Mouse (Mus musculus) right cerebral cortex, adult 18-20 months (tissue): ENCODE measurements at regions not wholly inside any gene's neighbourhood (a gene's known extent, or its start where the extent isn't known, plus 50 kb on each side); places are given as distances from the start of the nearest gene placed in this dataset.
"Not testable (repeated sequence)": the region's sequence is repeated elsewhere in the genome, so short reads cannot be mapped to it uniquely, and the experiment has no call there.

Experiments
- DNase-seq: peaks from one replicate; pipeline ENCODE4 v3.0.0; 2022; ENCODE audit warnings: mixed read lengths

DNA sequence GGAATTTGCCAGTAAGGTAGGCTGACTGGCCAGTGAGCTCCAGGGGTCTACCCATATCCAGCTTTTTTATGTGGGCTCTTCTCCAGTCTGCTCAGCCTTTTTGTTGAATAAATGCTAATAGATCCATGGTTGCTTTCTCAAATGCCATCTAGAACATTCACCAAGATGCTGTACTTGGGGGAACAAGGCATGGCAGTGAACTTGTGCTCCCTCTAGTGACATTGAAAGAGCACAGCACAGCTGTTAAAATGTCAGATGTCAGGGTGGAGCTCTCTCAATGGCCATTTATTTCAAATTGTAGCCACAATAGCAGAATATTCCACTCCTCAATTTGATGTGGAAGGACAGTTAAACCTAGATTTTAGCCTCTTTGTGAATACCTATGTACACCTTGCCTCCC lies 86.3 kb downstream of the Kcnk1 start:
- peak; percentile 20 for DNase-seq

DNA sequence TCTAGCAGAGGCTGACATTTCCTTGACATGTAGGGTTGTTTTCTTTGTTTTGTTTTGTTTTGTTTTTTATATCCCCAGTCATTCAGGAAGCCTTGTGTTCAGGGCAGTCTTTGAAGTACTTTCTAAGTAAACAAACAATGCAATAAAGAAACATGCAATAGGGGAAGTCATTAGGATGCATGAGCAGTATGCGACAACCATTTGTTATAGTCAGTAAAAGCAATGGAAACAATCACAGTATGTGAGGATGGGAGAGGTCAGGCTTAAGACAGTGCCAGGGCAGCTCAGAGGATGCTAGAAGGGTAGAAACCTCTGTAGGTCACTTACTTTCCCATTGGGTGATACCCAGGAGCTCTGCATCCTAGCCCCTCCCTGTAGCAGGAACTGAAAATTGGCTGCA lies 87.9 kb downstream of the Kcnk1 start:
- no peak for DNase-seq

DNA sequence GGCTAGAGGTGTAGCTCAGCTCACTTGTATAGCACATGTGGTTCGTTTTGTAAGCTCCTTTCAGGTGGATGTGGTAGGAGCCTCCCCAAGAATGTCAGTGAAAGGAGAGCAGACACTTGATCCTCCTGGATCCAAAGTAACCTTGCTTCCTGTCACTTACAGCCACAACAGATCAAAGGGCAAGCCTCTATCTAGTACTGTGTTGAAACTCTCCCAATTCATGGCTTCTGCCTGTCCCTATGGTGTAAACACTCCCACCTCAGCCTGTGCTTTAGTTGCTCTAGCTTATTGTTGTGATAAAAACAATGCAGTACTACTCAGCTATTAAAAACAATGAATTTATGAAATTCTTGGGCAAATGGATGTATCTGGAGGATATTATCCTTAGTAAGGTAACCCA lies 95.8 kb downstream of the Kcnk1 start:
- no peak for DNase-seq

DNA sequence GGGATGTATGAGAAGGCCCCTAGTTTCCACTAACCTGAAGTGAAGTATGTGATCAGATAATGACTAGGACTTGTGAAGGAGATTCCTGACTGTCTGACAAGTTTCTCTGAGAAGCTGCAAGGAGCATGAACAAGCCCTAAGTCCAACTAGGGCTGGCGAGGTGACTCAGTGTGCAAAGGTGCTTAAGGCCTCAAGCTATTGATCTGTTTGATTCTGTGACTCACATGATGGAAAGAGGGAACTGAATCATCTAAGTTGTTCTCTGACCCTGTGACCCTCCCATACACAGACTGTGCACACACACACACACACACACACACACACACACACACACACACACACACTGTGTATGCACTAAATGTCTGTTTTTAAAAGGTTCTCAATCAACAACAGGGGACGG lies 99.0 kb downstream of the Kcnk1 start:
- DNase-seq = no peak

DNA sequence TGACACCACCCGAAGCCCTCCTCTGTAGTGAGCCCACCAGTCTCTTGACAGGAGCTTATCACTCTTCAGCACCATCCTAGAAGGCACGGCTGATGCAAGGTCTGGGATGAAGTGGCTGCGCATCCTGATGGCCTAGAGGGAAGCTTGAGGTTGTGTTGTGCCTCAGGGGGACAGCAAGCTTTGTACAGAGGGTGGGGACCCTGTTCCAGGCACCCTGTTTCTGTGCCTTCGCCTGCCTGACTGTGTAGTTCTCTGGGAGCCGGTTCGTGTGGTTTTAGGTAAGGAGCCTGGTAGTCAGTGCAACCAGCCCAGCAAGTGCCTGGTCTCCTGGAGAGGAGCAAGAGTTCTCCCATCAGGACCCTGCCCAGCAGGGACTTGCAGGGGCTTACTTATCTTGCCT lies 101.1 kb downstream of the Kcnk1 start:
- DNase-seq = no peak

DNA sequence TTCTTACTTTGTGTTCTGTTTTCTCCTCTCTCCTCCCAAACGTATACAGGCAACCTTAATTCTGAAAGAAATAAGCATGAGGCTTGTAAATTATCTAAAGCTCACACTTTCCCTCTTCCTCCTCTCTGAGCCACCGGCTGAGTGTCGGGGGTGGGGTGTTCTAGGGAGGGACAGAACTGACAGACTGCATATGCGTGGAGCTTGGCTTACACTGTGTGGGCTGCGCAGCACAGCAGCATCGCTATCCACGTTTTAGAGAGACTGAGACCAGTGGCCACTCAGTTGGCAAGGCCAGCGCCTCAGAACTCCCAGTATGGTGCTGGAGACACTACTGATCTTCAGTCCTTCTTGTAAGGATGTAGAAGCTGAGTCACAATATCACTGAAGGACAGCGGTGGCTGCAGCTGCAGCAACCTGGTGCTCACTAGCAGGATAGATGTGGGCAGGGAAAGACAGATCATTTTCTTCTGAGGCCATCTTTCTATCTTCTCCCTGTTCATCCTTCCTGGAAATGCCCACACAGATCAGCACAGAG lies 101.7 kb downstream of the Kcnk1 start:
- DNase-seq = peak; percentile 60

DNA sequence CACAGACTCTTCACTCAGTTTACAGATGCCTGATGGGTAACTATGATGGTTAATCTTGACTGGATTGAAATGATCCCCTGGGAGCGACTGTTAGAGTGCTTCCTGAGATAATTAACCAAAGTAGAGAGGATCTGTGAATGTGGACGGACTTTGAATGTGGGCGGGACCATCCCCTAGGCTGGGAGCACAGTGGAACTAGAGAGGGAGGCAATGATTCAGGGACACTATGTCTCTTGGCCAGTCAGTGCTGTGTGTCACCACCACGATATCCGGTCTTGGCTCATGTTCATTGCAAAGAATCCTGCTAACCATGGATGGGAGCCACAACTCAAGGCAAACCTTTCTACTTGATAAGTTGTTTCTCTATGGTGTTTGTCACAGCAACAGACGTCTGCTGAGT lies 103.9 kb downstream of the Kcnk1 start:
- DNase-seq = no peak

DNA sequence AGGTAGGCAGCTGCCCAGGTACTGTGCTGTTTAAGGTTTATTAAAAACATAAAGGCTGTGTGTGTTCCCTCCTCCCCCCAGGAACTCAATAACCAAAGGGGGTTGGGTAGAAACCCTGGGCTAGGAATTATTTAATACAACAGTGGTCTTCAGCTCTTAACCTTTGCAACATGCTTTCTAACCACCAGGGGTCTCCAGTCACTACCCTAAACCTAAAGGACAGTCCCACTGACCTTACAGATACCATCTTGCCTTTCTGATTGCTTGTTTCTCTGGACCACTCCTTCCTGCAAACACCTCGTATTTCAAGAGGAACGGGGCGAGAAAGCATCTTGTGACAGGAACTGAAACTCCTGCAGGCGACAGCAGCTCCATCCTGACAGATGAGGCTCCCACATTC lies 104.9 kb downstream of the Kcnk1 start:
- DNase-seq = no peak

DNA sequence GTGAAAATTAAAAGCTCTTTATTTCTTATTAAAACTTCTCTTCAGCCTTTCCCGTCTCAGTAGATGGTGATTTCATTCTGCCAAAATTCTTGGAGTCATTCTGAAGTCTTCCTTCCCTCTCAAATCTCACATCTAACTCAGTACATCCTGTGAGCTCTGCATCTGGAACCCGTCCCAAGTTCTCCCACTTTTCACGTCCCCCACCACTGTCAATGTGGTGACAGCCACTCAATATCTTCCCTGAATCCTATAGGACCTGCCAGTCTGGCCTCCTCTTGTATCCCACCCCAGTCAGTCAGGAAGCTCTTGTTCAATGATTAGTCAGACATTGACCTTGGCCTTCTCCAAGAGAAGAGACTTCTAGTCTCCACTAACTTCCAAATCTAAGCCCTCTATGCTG lies 110.1 kb downstream of the Kcnk1 start:
- peak; percentile 35 for DNase-seq

DNA sequence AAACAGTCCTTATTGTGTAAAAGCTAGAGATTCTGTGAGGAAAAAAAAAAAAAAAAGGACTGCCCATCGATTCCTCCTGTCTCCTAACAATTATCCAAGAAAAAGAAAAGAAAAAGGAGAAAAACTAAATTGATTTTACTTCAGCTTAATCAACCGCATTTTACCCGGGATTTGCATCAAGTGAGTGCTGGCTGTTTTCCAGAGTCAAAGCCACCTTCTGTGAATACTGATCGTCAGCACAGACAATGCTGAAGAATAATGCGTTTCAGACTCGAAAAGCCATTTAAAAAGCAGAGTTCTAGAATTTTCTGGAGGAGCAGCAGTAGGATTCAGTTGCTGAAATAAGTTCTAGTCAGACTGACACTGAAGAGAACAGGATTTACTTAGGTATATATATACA lies 131.1 kb downstream of the Kcnk1 start:
- no peak for DNase-seq

DNA sequence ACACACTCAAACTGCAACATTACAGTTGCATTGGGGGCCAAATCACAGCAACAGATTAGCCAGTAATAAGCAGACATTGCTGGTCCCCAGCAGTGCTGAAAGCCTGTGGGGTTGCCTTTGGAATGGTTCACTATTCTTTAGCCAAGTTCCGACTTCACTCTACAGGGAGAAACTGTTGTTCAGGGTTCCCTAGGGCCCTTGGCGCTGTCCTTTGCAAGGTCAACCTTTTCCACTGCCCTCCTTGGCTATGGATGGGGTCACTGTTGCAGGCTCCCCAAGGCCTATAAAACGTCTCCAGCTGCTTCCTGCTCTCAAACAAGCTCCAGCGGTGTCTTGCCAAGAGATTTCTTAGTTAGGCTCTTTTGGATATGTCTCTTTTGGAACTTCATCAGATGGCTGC lies 137.1 kb downstream of the Kcnk1 start:
- DNase-seq = no peak

DNA sequence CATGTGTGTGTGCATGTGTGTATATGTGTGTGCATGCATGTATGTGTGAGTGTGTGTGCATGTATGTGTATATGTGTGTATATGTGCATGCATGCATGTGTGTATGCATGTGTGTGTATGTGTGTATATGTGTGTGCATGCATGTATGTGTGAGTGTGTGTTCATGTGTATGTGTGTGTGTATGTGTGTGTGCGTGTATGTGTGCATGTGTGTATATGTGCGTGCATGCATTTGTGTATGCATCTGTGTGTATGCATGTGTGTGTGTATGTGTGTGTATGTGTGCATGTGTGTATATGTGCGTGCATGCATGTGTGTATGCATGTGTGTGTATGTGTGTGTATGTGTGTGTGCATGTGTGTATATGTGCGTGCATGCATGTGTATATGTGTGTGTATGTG lies 137.9 kb downstream of the Kcnk1 start:
- DNase-seq = not testable (repeated sequence)

DNA sequence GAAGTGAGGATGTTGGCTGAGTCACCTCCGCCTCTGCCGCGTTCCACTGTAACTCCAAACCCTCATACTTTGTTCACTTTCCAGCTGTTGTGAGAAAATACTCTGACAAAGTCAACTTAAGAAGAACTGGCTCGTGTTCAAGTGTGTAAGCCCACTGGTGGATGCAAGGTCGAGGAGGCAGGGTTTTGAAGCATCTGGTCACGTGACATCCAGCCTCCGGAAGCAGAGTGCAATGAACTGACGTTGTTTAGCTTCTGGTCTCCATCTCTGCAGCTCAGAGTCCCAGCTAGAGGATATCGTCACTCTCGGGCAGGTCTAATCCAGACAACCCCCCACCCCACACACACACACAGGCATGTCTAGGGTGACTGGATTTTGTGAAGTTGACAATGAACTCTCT lies 140.1 kb downstream of the Kcnk1 start:
- no peak for DNase-seq

DNA sequence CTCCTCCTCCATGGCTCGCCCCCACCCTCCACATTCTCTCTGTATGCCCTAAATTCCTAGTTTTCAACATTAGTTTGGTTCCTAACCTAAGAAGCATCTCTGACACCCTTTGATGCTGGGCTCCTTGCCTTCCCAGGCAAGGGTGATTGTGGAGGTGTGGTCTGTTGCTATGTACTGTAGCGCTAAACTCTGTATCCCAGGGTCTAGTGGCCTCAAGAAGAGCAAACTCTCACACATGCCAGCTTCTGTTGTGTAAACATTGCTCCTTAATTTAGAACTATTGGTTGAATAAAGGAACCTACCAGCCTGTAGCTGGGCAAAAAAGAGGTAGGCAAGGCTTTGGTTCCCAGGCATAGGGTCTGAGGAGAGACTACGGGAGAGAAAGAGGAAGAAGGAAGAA lies 140.6 kb downstream of the Kcnk1 start:
- DNase-seq = no peak

DNA sequence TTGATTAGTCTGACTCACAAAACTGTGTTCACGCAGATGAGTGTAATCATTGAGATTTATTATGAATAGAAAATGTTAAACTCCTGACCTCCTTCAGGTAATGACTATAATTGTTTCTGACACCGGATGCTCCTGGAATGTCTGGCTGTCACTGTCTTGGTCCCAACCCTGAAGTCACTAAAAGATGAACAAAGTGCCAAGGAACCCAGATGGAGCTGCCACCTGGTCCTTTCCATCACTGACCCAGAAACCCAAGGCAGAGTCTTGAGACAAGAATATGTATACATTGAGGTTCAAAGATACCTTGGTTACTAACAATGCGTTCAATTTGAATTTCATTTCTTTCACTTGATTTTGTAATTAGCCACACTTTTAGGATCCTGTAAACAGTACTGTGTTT lies 142.0 kb downstream of the Kcnk1 start:
- no peak for DNase-seq

DNA sequence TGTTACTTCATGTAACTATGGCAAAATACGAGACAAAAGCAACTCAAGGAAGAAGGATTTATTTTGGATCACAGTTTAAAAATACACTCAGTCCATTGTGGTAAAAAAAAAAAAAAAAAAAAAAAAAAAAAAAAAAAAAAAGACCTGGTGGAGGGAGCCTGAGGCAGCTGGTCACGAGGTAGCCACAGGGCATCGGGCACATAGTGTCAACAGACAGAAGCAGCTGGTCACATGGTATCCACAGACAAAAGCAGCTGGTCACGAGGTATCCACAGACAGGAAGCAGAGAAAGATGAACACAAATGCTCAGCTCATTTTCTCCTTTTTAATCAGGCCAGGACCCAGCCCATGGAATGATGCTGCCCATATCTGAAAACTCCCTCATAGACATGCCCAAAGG lies 142.5 kb downstream of the Kcnk1 start:
- no peak for DNase-seq

DNA sequence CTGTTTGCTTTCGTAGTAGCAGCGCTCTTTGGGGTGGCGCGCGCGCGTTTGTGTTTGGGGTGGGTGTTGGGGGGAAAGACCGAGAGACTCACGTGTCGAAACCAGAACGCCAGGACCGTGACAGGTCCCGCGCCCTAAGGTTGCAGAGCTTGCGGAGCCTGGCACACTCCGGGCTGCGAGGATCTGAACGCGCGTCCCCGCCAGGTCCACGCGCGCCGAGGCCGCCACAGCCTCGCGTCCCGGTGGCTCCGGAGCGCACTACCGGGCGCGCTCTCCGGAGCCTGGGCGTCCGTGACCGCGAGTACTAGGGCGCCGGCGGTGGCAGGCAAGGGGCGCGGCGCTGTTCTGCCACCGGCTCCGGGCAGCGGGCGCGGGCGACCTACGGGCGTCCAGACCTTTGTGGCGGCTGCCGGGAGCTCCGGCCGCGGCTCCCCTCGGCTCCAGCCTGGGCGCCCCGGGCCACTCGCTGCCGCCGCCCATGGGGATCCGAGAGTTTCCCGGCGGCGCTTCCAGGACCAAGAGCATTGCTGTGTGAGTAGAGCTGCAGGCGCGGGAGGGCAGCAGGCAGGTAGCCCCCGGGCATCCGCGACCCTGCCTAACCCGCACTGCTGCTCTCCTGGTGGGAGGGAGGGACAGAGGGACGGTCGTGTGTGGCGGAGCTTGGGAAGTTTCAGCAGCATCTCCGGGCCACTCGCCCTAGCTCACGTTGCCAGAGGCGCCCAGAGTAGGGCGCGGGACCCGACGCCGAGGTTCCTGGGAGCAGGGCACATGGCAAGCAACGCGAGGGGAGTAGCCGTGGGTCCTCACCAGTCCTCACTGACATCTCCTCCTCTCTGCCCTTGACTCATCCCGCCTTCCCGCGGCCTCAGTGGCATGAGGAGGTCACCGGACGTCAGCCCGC lies 143.9 kb downstream of the Kcnk1 start:
- peak; percentile 21 for DNase-seq

DNA sequence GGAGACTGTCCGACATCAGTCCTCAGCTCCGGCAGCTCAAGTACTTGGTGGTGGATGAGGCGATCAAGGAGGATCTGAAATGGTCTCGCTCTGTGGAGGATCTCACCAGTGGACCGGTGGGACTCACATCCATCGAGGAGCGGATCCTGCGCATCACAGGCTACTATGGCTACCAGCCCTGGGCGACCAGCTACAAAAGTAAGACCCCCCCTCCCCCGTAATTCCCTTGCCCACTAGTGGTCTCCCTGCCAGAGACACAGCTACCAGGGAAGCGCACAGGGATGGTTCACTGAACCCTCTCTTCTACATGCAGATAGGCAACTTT lies 144.5 kb downstream of the Kcnk1 start:
- no peak for DNase-seq

DNA sequence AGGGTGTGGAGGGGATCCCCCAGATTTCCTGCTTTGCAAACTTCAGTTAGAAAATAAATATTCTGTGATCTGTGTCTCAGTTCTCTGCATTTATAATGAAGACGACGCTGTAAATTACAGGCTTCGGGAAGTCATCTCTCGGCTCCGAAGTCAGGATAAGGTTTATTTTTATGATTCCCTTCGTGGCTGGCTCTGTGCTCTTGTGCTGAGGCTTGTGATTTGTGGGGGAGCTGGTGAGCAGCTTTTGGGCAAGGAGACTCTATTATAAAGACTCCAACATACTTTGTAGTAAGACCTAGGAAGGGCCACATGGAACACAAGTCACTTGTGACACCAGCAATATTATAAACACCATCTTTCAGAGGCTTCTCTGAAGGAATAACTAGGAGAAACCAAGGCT lies 146.0 kb downstream of the Kcnk1 start:
- no peak for DNase-seq

DNA sequence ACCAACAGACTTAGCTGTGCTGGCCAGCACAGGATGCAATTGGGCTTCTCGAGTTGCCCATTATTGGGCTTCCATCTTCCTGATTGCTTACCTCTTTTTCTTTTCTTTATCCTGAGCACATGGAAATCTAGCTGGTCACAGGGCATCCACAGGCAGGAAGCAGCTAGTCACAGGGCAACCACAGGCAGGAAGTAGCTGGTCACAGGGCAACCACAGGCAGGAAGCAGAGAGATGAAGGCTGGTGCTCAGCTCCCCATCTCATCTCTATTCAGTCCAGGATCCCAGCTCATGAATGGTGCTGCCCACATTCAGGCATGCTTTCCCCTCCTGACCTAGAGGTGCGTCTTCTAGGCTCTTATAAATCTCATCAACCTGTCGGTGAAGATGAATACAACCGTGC lies 146.8 kb upstream of the Slc35f3 start:
- no peak for DNase-seq

DNA sequence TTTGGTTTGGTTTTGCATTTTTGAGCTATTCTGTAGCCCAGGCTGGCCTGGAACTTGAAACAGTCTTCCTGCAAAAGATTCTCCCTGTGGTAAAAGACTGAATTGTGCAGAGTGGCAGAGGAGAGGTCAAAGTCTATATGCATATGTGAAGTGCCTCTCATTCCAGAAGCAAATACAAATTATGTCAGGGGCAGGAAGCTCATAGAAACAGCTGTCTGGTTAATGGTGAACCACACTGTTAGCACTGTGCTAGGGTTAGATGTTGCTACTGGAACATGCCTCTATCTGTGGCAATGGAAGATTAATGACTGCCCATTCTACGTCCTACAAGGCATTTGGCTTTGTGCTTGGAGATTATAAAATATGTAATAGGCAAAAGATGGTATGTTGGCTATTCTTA lies 144.4 kb upstream of the Slc35f3 start:
- DNase-seq = no peak

DNA sequence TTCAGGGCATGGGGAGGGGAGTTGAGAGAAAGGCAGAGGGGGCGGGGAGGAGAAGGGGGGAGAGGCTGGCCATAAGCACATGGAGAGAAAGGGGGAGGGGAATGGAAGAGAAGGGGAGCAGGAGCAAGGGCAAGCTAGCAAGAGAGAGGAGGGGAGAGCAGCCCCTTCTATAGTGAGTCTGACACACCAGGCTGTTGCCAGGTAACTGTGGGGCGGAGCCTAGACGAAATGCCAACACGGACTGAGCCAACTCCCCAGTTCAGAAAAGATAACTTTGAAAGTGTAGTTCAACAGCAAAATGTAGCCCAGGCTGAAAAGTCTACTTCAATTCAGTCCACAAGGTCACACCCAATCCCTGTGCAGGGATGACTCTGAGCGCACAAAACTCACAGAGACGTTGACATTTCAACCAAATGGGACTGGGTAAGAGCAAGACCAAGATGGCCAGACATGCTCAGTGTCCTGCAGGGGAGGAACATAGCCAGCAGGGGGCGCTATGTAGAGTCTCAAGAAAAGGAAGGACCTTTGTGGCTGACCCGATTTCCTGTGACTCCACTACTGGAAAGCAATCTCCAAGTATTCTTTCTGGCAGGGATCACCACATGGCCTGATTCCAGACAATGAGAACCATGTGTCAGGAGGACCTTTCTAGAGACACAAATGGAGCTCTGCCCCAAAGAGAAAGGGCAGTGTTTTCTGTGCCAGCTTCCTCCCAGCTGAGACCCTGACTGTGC lies 140.7 kb upstream of the Slc35f3 start:
- no peak for DNase-seq

DNA sequence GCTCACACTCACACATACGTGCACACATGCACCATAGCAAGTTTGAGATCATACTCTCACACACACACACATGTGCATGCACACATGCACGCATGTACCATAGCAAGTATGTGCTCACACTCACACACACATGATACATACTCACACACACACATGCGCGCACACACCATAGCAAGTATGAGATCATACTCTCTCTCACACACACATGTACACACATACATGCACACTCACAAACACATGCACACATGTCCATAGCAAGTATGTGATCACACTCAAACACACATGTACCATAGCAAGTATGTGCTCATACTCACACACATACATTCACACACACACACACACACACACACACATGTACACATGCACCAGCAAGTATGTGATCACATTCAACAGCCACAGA lies 138.9 kb upstream of the Slc35f3 start:
- DNase-seq = no peak

DNA sequence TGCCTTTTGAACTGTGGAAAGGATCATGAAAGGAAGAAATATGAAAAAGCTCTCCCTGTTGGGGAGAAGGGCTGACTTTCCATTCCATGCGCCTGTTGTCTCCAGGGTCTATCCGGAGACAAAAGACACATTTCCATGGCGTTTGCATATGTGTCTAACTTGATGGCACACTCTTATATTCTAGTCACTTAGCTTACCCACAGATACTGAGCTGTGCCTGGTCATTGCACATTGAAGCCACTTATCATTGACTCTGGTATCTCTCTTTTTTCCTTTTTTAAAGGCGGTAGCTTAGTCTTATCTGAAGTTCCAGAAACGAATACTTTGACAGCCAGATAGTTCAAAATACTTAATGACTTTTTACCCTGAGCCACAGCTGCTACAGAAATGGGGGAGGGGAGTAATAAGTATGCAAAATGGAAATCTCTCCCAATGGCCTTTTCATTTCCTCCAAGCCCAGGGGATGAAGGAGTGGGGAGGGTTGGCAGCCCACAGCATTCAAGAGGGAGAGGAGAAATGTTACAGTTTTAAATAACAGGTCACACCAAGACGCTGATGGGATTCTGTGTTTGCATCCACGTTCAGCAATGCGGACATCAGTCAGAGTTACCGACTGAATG lies 137.9 kb upstream of the Slc35f3 start:
- DNase-seq = no peak
